Mouse (Mus musculus) ES-E14 (cell line): ENCODE data around the gene Slc9a9. TPM values are rescaled to one million over a fixed set of nuclear protein-coding genes. Genes with fewer than 3 reads are reported as not detected.

Experiments used
- DNase-seq: peaks from one replicate; pipeline ENCODE4 v3.0.0-alpha.2; 2013; ENCODE audit warnings: low read depth, low spot score
- H3K27ac ChIP-seq: 2 replicates; pipeline ENCODE4 v1.5.1; 2012; ENCODE audit warnings: low read depth, mild to moderate bottlenecking, low read length, moderate library complexity, mixed read lengths; ENCODE audit not compliant: poor library complexity, insufficient read depth, severe bottlenecking
- H3K36me3 ChIP-seq: 2 replicates; pipeline ENCODE4 v1.6.1; 2012; ENCODE audit warnings: mild to moderate bottlenecking, low read length, moderate library complexity, mixed read lengths; ENCODE audit not compliant: control insufficient read depth, poor library complexity, insufficient read depth, severe bottlenecking
- H3K4me1 ChIP-seq, 2 experiments: fragments of 150-350 bp in 1 of 2; sonication (generic) in 1 of 2; 2 replicates each; pipeline ENCODE4 v1.6.1; 2012; ENCODE audit warnings: low read length in 2 of 2, mild to moderate bottlenecking in 1 of 2, mixed read lengths in 1 of 2; ENCODE audit not compliant: control insufficient read depth in 2 of 2, insufficient read depth in 2 of 2, poor library complexity in 1 of 2
- H3K4me3 ChIP-seq, 2 experiments: fragments of 150-350 bp in 1 of 2; sonication (generic) in 1 of 2; 2 replicates each; pipeline ENCODE4 v1.5.1; 2012; ENCODE audit warnings: low read length in 2 of 2, low read depth in 1 of 2, mild to moderate bottlenecking in 1 of 2, mixed read lengths in 1 of 2; ENCODE audit not compliant: insufficient read depth in 1 of 2, poor library complexity in 1 of 2, severe bottlenecking in 1 of 2
- H3K9ac ChIP-seq: 2 replicates; pipeline ENCODE4 v1.6.1; 2012; ENCODE audit warnings: low read depth, mild to moderate bottlenecking, low read length, mixed read lengths; ENCODE audit not compliant: poor library complexity, insufficient read depth, severe bottlenecking
- H3K9me3 ChIP-seq: fragments of 150-350 bp; sonication (generic); 2 replicates; pipeline ENCODE4 v1.6.1; 2012; ENCODE audit warnings: low read depth, mild to moderate bottlenecking, low read length; ENCODE audit not compliant: control insufficient read depth, insufficient read depth
- CHD2 ChIP-seq: IDR thresholded peaks from 2 replicates; pipeline ENCODE4 v1.6.1; 2014; ENCODE audit warnings: mild to moderate bottlenecking, low read depth, low read length, inconsistent platforms
- HCFC1 ChIP-seq: IDR thresholded peaks from 2 replicates; pipeline ENCODE4 v1.6.1; 2012; ENCODE audit warnings: low read length, inconsistent platforms, borderline replicate concordance; ENCODE audit not compliant: insufficient read depth
- MAFK ChIP-seq: IDR thresholded peaks from 2 replicates; pipeline ENCODE4 v1.6.1; 2014; ENCODE audit warnings: mild to moderate bottlenecking, low read depth, low read length, inconsistent platforms; ENCODE audit not compliant: insufficient read depth
- ZC3H11A ChIP-seq: IDR thresholded peaks from 2 replicates; pipeline ENCODE4 v1.6.1; 2012; ENCODE audit warnings: low read depth, mild to moderate bottlenecking, inconsistent platforms, low read length, borderline replicate concordance
- ZNF384 ChIP-seq: IDR thresholded peaks from 2 replicates; pipeline ENCODE4 v1.6.1; 2012; ENCODE audit warnings: low read depth, low read length, inconsistent platforms
- in situ Hi-C, 2 experiments: fragments of 600-800 bp; cut with MboI; formaldehyde crosslinking; loops; one replicate each; pipeline ENCODE4 v1.15.1; 2025; ENCODE audit warnings: low sequenced_read_pairs in 2 of 2, inconsistent platforms in 1 of 2; ENCODE audit not compliant: unreplicated experiment in 2 of 2
- total RNA-seq: library from RNA; depleted of rRNA; stranded (reverse); fragments of 300-350 nt; gene quantifications from 2 replicates; pipeline ENCODE4 v1.2.3, GENCODE M21; 2012

Gene Slc9a9
- total RNA-seq, 1 experiment: 0.13 TPM

- no peak overlapping the region for H3K9ac ChIP-seq
Measured at GRCm38 (mm10) chr9:95158916-95159315, 489.2 kb downstream of the Slc9a9 start.

GRCm38 (mm10) chr9:95160575-95161300 lies 491.0 kb downstream of the Slc9a9 start:
- TF ChIP-seq MAFK: no peak
- no peaks in the 10 kb centered on the region for H3K36me3 ChIP-seq
- no peak overlapping the region for H3K9ac ChIP-seq
- no peak overlapping the region for H3K4me3 ChIP-seq
- DNase-seq: no peak
- H3K9me3 ChIP-seq: no peaks in the 10 kb centered on the region
- H3K4me1 ChIP-seq: no peaks in the 10 kb centered on the region
- H3K27ac ChIP-seq: no peak overlapping the region
- in situ Hi-C loops: no loop called here

More at GRCm38 (mm10) chr9:95158916-95159315, 489.2 kb downstream of the Slc9a9 start:
- H3K4me3 ChIP-seq: no peak overlapping the region
- TF ChIP-seq CHD2 (no peak), MAFK (no peak), ZC3H11A (no peak), ZNF384 (no peak), HCFC1 (no peak)
- in situ Hi-C loops: no loop called here
- DNase-seq: no peak
- no peak overlapping the region for H3K27ac ChIP-seq
- no peaks in the 10 kb centered on the region for H3K36me3 ChIP-seq
- no peaks in the 10 kb centered on the region for H3K9me3 ChIP-seq
- H3K4me1 ChIP-seq: no peaks in the 10 kb centered on the region

- no peak for DNase-seq
- Histone ChIP-seq H3K27ac (no peak overlapping the region), H3K36me3 (no peaks in the 10 kb centered on the region), H3K4me1 (no peaks in the 10 kb centered on the region), H3K9me3 (no peaks in the 10 kb centered on the region), H3K9ac (no peak overlapping the region), H3K4me3 (no peak overlapping the region)
- no peak for TF ChIP-seq MAFK
- no peak for TF ChIP-seq ZNF384
- TF ChIP-seq CHD2: no peak
- no peak for TF ChIP-seq ZC3H11A
- TF ChIP-seq HCFC1: no peak
- in situ Hi-C loops: no loop called here
Measured at GRCm38 (mm10) chr9:95161699-95162098, 492.0 kb downstream of the Slc9a9 start.

GRCm38 (mm10) chr9:95166224-95166623 lies 496.5 kb downstream of the Slc9a9 start:
- Histone ChIP-seq H3K27ac (no peak overlapping the region), H3K4me1 (no peaks in the 10 kb centered on the region), H3K4me3 (no peak overlapping the region), H3K9ac (no peak overlapping the region), H3K36me3 (no peaks in the 10 kb centered on the region), H3K9me3 (no peaks in the 10 kb centered on the region)
- no peak for DNase-seq
- TF ChIP-seq HCFC1 (no peak), ZNF384 (no peak), MAFK (no peak), CHD2 (no peak), ZC3H11A (no peak)
- in situ Hi-C loops: no loop called here

GRCm38 (mm10) chr9:95167806-95168205 lies 498.1 kb downstream of the Slc9a9 start:
- Histone ChIP-seq H3K9ac (no peak overlapping the region), H3K9me3 (no peaks in the 10 kb centered on the region), H3K4me3 (no peak overlapping the region), H3K4me1 (no peaks in the 10 kb centered on the region), H3K36me3 (no peaks in the 10 kb centered on the region), H3K27ac (no peak overlapping the region)
- no peak for DNase-seq
- in situ Hi-C loops: no loop called here
- TF ChIP-seq MAFK (no peak), ZNF384 (no peak), HCFC1 (no peak), ZC3H11A (no peak), CHD2 (no peak)
